In the genomic region with DNA sequence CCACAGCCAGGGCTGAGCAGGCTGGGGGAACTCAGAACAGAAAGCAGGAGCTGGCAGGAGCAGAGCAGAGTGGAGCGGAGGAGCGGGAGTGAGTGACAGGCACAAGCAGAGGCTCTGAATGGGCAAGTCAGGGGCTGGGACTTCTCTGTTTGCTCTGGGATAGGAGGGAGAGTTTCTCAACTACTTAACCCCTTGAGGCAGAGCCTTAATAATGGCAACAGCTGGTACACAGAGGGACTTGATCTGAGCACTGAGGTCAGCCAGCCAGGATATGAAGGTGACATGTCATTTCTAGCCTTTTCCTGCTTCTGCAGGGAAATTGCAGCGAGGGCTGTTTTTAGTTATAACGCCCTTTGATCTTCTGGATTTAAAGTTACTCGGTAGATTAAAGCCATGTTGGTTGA, we compare ENCODE assay signal across 8 mouse cellular contexts.
DNase-seq lines count a peak whose midpoint lies in the region; ATAC-seq and TF ChIP-seq lines count a peak whose summit lies in the region.

No protein-coding gene starts in this region.

- H3K79me2 ChIP-seq in heart, adult 2 months (replicated peaks; ENCODE audit: control insufficient read depth, insufficient read depth, low read length) = no peaks in the 10 kb centered on the region

- H3K9me3 ChIP-seq in embryonic facial prominence, embryonic 10.5 days = no peaks in the 10 kb centered on the region
- H3K9me3 ChIP-seq in intestine, embryonic 14.5 days (ENCODE audit: control insufficient read depth, low read length) = no peaks in the 10 kb centered on the region
- H3K9me3 ChIP-seq in liver, embryonic 13.5 days (replicated peaks) = no peaks in the 10 kb centered on the region

- H3K4me1 ChIP-seq in embryonic facial prominence, embryonic 10.5 days = peaks cover 85% of the 10 kb centered on the region
- H3K4me1 ChIP-seq in heart, adult 2 months (ENCODE audit: control insufficient read depth, insufficient read depth, low read length) = peaks cover 7% of the 10 kb centered on the region
- peaks cover 38% of the 10 kb centered on the region for H3K4me1 ChIP-seq in intestine, embryonic 14.5 days (replicated peaks; ENCODE audit: control insufficient read depth, insufficient read depth, low read length)
- H3K4me1 ChIP-seq in liver, embryonic 13.5 days (replicated peaks) = peaks cover 46% of the 10 kb centered on the region

- peak overlapping the region; percentile 46 for H3K4me3 ChIP-seq in embryonic facial prominence, embryonic 10.5 days
- peak overlapping the region; percentile 11; the same call in 1 of the 2 replicates for H3K4me3 ChIP-seq in heart, adult 2 months
- H3K4me3 ChIP-seq in intestine, embryonic 14.5 days (ENCODE audit: low read depth, low read length) = peak overlapping the region; percentile 22; the same call in 1 of the 2 replicates
- H3K4me3 ChIP-seq in liver, embryonic 13.5 days (replicated peaks) = 0 out of 2 replicates have a peak overlapping the region, but pooled peaks have one; percentile 5

- H3K27me3 ChIP-seq in embryonic facial prominence, embryonic 10.5 days (replicated peaks; ENCODE audit: low read depth, poor library complexity, severe bottlenecking) = peaks cover 48% of the 10 kb centered on the region
- H3K27me3 ChIP-seq in heart, adult 2 months (ENCODE audit: control insufficient read depth, insufficient read depth, low read length) = no peaks in the 10 kb centered on the region
- no peaks in the 10 kb centered on the region for H3K27me3 ChIP-seq in intestine, embryonic 14.5 days (replicated peaks; ENCODE audit: control insufficient read depth, insufficient read depth, low read length)
- no peaks in the 10 kb centered on the region for H3K27me3 ChIP-seq in liver, embryonic 13.5 days

- no peak for DNase-seq in frontal cortex, adult 2 months (ENCODE audit: extremely low spot score in 1 of 2, low spot score in 1 of 2)
- DNase-seq in embryonic facial prominence, embryonic 10.5 days (ENCODE audit: low spot score) = peak; percentile 87
- peak; percentile 68 to 72 for DNase-seq in heart, adult 2 months
- peak; percentile 75 for DNase-seq in intestine, embryonic 14.5 days (ENCODE audit: low spot score)
- DNase-seq in liver, embryonic 13.5 days = peak; percentile 8
- DNase-seq in naive thymus-derived CD4-positive, alpha-beta T cell, adult 2 months (ENCODE audit: low read depth) = peak; percentile 57
- DNase-seq in frontal cortex, postnatal 36 days (ENCODE audit: low spot score in 2 of 2) = no peak

- 0 out of 2 replicates have a peak, but pooled peaks have one; percentile 29 for ATAC-seq in frontal cortex, adult (ENCODE audit: low TSS enrichment)
- peak; percentile 79 for ATAC-seq in intestine, embryonic 14.5 days (replicated peaks; ENCODE audit: low FRiP score, low TSS enrichment, low read depth)
- ATAC-seq in liver, embryonic 13.5 days (ENCODE audit: low read depth) = peak; percentile 86

- peak overlapping the region; percentile 61; the same call in 1 of the 2 replicates for H3K27ac ChIP-seq in embryonic facial prominence, embryonic 10.5 days (replicated peaks)
- peak overlapping the region; percentile 44 for H3K27ac ChIP-seq in heart, adult 2 months
- H3K27ac ChIP-seq in intestine, embryonic 14.5 days (ENCODE audit: low read depth) = peak overlapping the region; percentile 54; the same call in 1 of the 2 replicates
- H3K27ac ChIP-seq in liver, embryonic 13.5 days = no peak overlapping the region

- WGBS in embryonic facial prominence, embryonic 10.5 days = 13% methylated on average over 5 of the region's 5 CpGs
- WGBS in heart, adult 2 months = 23% methylated on average over 5 of the region's 5 CpGs
- 14% methylated on average over 5 of the region's 5 CpGs for WGBS in intestine, embryonic 14.5 days
- 17% methylated on average over 5 of the region's 5 CpGs for WGBS in liver, embryonic 13.5 days (ENCODE audit: insufficient replicate concordance)

- no peak for TF ChIP-seq CTCF in heart, adult 2 months (IDR thresholded peaks at IDR 0.05)

- TF ChIP-seq EP300 in heart, adult 2 months (IDR thresholded peaks at IDR 0.05; ENCODE audit: insufficient read depth, low read depth, low read length) = no peak

- no peak; the same call in 1 of the 2 replicates for TF ChIP-seq POLR2A in heart, adult 2 months (IDR thresholded peaks at IDR 0.05; ENCODE audit: insufficient read depth, low read depth, low read length)

- peak overlapping the region; percentile 34 for H3K4me2 ChIP-seq in intestine, embryonic 14.5 days (ENCODE audit: low read length)
- H3K4me2 ChIP-seq in liver, embryonic 13.5 days = peak overlapping the region; percentile 33

- intact Hi-C loops in heart, adult 2 months (cut with DNase I) = loop anchor here (10.0 kb wide), 1 partner anchor 67 kb away; no protein-coding TSS in a partner anchor

- no peaks in the 10 kb centered on the region for H3K36me3 ChIP-seq in embryonic facial prominence, embryonic 10.5 days (replicated peaks)
- H3K36me3 ChIP-seq in heart, adult 2 months (ENCODE audit: control insufficient read depth, insufficient read depth, low read length) = no peaks in the 10 kb centered on the region; the same call in 1 of the 2 replicates
- H3K36me3 ChIP-seq in intestine, embryonic 14.5 days (ENCODE audit: control insufficient read depth, insufficient read depth, low read length) = no peaks in the 10 kb centered on the region
- no peaks in the 10 kb centered on the region for H3K36me3 ChIP-seq in liver, embryonic 13.5 days

- peak overlapping the region; percentile 58; the same call in 1 of the 2 replicates for H3K9ac ChIP-seq in heart, adult 2 months (ENCODE audit: low read depth, low read length)
- H3K9ac ChIP-seq in intestine, embryonic 14.5 days (ENCODE audit: low read length) = no peak overlapping the region
- H3K9ac ChIP-seq in liver, embryonic 13.5 days = no peak overlapping the region

Comparison
In these comparisons a context has a peak if more than half of its experiments do, and no peak if none do; other contexts are left out.
1. ATAC-seq: peak in every context shown above with its lines; median percentile 86 in liver, embryonic 13.5 days; 79 in intestine, embryonic 14.5 days; 29 in frontal cortex, adult.
2. DNase-seq: peak in embryonic facial prominence, embryonic 10.5 days (single experiment), heart, adult 2 months (2 of 2), intestine, embryonic 14.5 days (single experiment), liver, embryonic 13.5 days (single experiment) and naive thymus-derived CD4-positive, alpha-beta T cell, adult 2 months (single experiment); none in frontal cortex, adult 2 months (0 of 2) and frontal cortex, postnatal 36 days (0 of 2).
3. Peak in every context shown above with its lines, with median percentiles within 50 percentile points of each other: H3K4me3 ChIP-seq.